8 mouse cellular contexts compared by ENCODE assay signal in the genomic region with DNA sequence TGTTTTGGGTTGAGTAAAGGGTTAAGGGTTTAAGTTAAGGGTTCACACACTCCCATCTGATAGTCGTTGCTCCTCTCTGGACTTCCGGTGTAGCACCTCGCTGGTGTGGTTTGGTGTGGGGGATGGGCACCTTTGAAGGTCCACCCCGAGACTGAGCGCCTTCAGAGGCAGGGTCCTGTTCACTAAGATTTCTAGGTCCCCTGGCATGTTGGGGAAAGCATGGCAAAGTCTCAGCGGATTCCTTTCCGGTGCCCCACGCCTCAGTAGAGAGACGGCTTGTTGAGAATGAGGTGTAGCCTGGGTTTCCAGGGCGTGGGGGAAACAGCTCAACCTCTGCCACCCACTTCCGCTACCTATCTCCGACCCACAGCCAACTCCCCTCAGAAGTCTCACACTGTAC. TPM values are rescaled to one million over a fixed set of nuclear protein-coding genes. Genes with fewer than 3 reads are reported as not detected.
DNase-seq lines count a peak whose midpoint lies in the region; ATAC-seq and TF ChIP-seq lines count a peak whose summit lies in the region.

No protein-coding gene starts in this region.

- TF ChIP-seq POLR2A in kidney, adult 2 months (IDR thresholded peaks at IDR 0.05; ENCODE audit: low read depth, low read length): no peak

- DNase-seq in T-cell, adult 2 months (ENCODE audit: low spot score): peak; percentile 88
- peak; percentile 29 for DNase-seq in kidney, adult 2 months
- peak; percentile 61 for DNase-seq in lung, postnatal 10 days
- peak; percentile 71 to 76 for DNase-seq in spleen, postnatal 10 days (ENCODE audit: low spot score in 2 of 2)
- DNase-seq in layer of hippocampus, adult 11-12 months (ENCODE audit: low spot score): no peak
- DNase-seq in frontal cortex, postnatal 36 days (ENCODE audit: low spot score in 2 of 2): no peak

- H3K27ac ChIP-seq in forebrain, embryonic 16.5 days (ENCODE audit: low read length): no peak overlapping the region
- no peak overlapping the region for H3K27ac ChIP-seq in kidney, adult 2 months (ENCODE audit: insufficient read depth, low read depth, low read length)

- H3K4me1 ChIP-seq in forebrain, embryonic 16.5 days (replicated peaks; ENCODE audit: control insufficient read depth, insufficient read depth, low read length): peaks cover 32% of the 10 kb centered on the region
- H3K4me1 ChIP-seq in kidney, adult 2 months (ENCODE audit: control insufficient read depth, insufficient read depth, low read length): peaks cover 11% of the 10 kb centered on the region; the same call in 1 of the 2 replicates

- no peak for TF ChIP-seq CTCF in kidney, adult 2 months (conservative IDR thresholded peaks at IDR 0.05; ENCODE audit: insufficient read depth, insufficient read length, low read depth, low read length)

- no peaks in the 10 kb centered on the region for H3K27me3 ChIP-seq in forebrain, embryonic 16.5 days (replicated peaks; ENCODE audit: control insufficient read depth, insufficient read depth, low read length)
- no peaks in the 10 kb centered on the region for H3K27me3 ChIP-seq in kidney, adult 2 months (replicated peaks; ENCODE audit: control insufficient read depth, insufficient read depth, low read length)

- H3K9me3 ChIP-seq in forebrain, embryonic 16.5 days (ENCODE audit: control insufficient read depth, low read length): no peaks in the 10 kb centered on the region

- H3K36me3 ChIP-seq in forebrain, embryonic 16.5 days (ENCODE audit: control insufficient read depth, insufficient read depth): no peaks in the 10 kb centered on the region
- H3K36me3 ChIP-seq in kidney, adult 2 months (ENCODE audit: control insufficient read depth, insufficient read depth, low read length): no peaks in the 10 kb centered on the region

- no peak overlapping the region for H3K9ac ChIP-seq in forebrain, embryonic 16.5 days (replicated peaks; ENCODE audit: low read depth, low read length)

- WGBS in forebrain, embryonic 16.5 days: 62% methylated on average over 12 of the region's 12 CpGs
- 7% methylated on average over 12 of the region's 12 CpGs for WGBS in kidney, adult 2 months

- ATAC-seq in CD4-positive, CD25-positive, alpha-beta regulatory T cell, adult 4 months: peak; percentile 79
- ATAC-seq in forebrain, embryonic 16.5 days: no peak

- peak overlapping the region; percentile 65 for H3K4me2 ChIP-seq in forebrain, embryonic 16.5 days (ENCODE audit: low read length)

- peak overlapping the region; percentile 83 for H3K4me3 ChIP-seq in forebrain, embryonic 16.5 days (replicated peaks; ENCODE audit: low read length)
- H3K4me3 ChIP-seq in kidney, adult 2 months (ENCODE audit: insufficient read depth, low read depth, low read length): peak overlapping the region; percentile 39

RNA-seq across cellular contexts. Expression of gene Sart1, which starts 1.1 kb away (rescaled TPM):
- 10 to 100 TPM; 18.1 to 30.1 TPM for polyA plus RNA-seq in CD4-positive, CD25-positive, alpha-beta regulatory T cell, adult 4 months (2017; shearing (Covaris generic))
- polyA plus RNA-seq in forebrain, embryonic 16.5 days (2015; fragmentation: Nextera tagmentation; extraction: Ambion mirVana): 74.4 and 75.1 TPM in 2 replicates
- polyA plus RNA-seq in kidney, adult 2 months (2012; rRNA removed): 20.2 and 27.4 TPM in 2 replicates

RNA-seq across cellular contexts. Expression of gene Tsga10ip, which starts 12.7 kb away (rescaled TPM):
- polyA plus RNA-seq in CD4-positive, CD25-positive, alpha-beta regulatory T cell, adult 4 months (2017; shearing (Covaris generic)): not detected
- polyA plus RNA-seq in forebrain, embryonic 16.5 days (2015; fragmentation: Nextera tagmentation; extraction: Ambion mirVana): not detected in 2 replicates
- 0.06 and 0.27 TPM in 2 replicates for polyA plus RNA-seq in kidney, adult 2 months (2012; rRNA removed)

RNA-seq across cellular contexts. Expression of gene Banf1, which starts 22.7 kb away (rescaled TPM):
- polyA plus RNA-seq in CD4-positive, CD25-positive, alpha-beta regulatory T cell, adult 4 months (2017; shearing (Covaris generic)): 100 to 1,000 TPM; 246 to 256 TPM
- 378 and 389 TPM in 2 replicates for polyA plus RNA-seq in forebrain, embryonic 16.5 days (2015; fragmentation: Nextera tagmentation; extraction: Ambion mirVana)
- 106 and 146 TPM in 2 replicates for polyA plus RNA-seq in kidney, adult 2 months (2012; rRNA removed)

RNA-seq across cellular contexts. Expression of gene Eif1ad, which starts 23.1 kb away (rescaled TPM):
- 10 to 100 TPM; 46.1 to 57.1 TPM for polyA plus RNA-seq in CD4-positive, CD25-positive, alpha-beta regulatory T cell, adult 4 months (2017; shearing (Covaris generic))
- polyA plus RNA-seq in forebrain, embryonic 16.5 days (2015; fragmentation: Nextera tagmentation; extraction: Ambion mirVana): 43.3 and 49.9 TPM in 2 replicates
- 17.8 and 22.0 TPM in 2 replicates for polyA plus RNA-seq in kidney, adult 2 months (2012; rRNA removed)

RNA-seq across cellular contexts. Expression of gene Drap1, which starts 35.1 kb away (rescaled TPM):
- 10 to 100 TPM; 56.0 to 57.2 TPM for polyA plus RNA-seq in CD4-positive, CD25-positive, alpha-beta regulatory T cell, adult 4 months (2017; shearing (Covaris generic))
- 283 and 294 TPM in 2 replicates for polyA plus RNA-seq in forebrain, embryonic 16.5 days (2015; fragmentation: Nextera tagmentation; extraction: Ambion mirVana)
- 124 and 150 TPM in 2 replicates for polyA plus RNA-seq in kidney, adult 2 months (2012; rRNA removed)

Comparison
In these comparisons a context has a peak if more than half of its experiments do, and no peak if none do; other contexts are left out.
1. DNase-seq: peak in T-cell, adult 2 months (single experiment), kidney, adult 2 months (single experiment), lung, postnatal 10 days (single experiment) and spleen, postnatal 10 days (2 of 2); none in layer of hippocampus, adult 11-12 months (single experiment) and frontal cortex, postnatal 36 days (0 of 2).